Mouse (Mus musculus): ENCODE measurements around the gene Sri.

Sri gene

GRCm38 (mm10) chr5:8111691-8112090 is 65.8 kb downstream of the Sri start:
- DNase-seq (ENCODE audit: low spot score in 2 of 2): no peak

DNA sequence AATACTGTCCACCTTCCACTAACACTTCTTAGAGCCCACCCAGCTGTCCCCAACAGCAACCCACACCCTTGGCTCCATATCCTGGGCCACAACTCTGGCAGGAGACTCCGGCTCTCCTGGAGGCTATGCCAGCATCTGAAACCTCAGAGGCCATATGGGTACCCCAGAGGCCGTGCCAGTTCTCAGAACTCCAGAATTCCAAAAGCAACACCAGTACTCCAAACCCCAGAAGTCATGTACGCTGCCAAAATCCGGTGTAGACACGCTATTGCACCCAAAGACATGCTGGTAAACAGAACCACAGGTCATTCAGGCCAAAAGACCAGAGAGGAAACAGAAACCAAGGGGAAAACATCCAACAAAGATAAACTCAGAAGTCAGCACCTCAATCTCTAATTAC is 66.4 kb downstream of the Sri start:
- DNase-seq (ENCODE audit: low spot score in 2 of 2): no peak

DNA sequence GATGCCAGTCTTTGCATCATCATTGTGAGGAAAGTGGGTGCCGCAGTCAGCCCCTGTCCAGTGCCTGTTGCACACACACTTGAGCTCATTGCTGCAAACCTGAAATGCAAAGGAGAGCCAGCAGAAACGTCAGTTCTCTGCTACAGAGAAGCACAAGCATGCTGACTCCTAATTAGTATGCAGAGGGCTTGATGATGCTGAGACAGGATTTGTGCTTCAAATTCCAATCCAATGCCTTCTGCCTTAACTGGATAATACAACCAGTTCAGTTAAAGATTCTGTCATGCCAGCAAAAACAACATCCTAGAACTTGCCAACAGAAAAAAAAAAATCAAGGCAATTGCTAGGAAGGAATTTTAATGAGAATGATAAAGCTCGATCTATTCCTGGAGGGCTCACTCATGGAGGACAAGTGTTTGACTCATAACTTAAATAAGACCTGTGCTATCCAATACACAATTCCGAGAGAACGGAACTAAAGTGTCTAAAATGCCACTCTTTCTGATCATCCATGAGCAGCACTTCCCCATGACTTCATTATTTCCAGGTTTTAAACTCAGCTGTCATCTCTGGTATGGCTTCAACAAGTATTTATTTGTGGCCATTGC is 70.8 kb downstream of the Sri start:
- DNase-seq (ENCODE audit: low spot score in 2 of 2): no peak
